Mouse (Mus musculus): ENCODE measurements around the gene Nuak1. TPM values are rescaled to one million over a fixed set of nuclear protein-coding genes. Genes with fewer than 3 reads are reported as not detected.

Nuak1 gene
- polyA plus RNA-seq, 1 experiment from 2014 or later: 3.1 TPM

- Histone ChIP-seq H3K27me3 (no peaks in the 10 kb centered on the region), H3K4me3 (no peak overlapping the region), H3K36me3 (no peaks in the 10 kb centered on the region), H3K4me2 (no peak overlapping the region), H3K4me1 (replicated peaks) (no peaks in the 10 kb centered on the region), H3K9ac (no peak overlapping the region), H3K9me3 (replicated peaks) (no peaks in the 10 kb centered on the region), H3K27ac (no peak overlapping the region)
- WGBS: 73% methylated on average over 5 of the region's 5 CpGs
- no peak for ATAC-seq (replicated peaks; ENCODE audit: insufficient number of reproducible peaks, insufficient read depth, low FRiP score, low read depth)
Measured at GRCm38 (mm10) chr10:84329336-84329735, 111.1 kb downstream of the Nuak1 start.

- ATAC-seq (replicated peaks; ENCODE audit: insufficient number of reproducible peaks, insufficient read depth, low FRiP score, low read depth): no peak
- H3K27ac ChIP-seq: no peak overlapping the region
- no peak overlapping the region for H3K4me2 ChIP-seq
- H3K27me3 ChIP-seq: no peaks in the 10 kb centered on the region
- H3K9me3 ChIP-seq (replicated peaks): no peaks in the 10 kb centered on the region
- WGBS: 64% methylated on average over 6 of the region's 6 CpGs
- H3K36me3 ChIP-seq: no peaks in the 10 kb centered on the region
- H3K4me3 ChIP-seq: no peak overlapping the region
- no peak overlapping the region for H3K9ac ChIP-seq
- H3K4me1 ChIP-seq (replicated peaks): no peaks in the 10 kb centered on the region
Measured at GRCm38 (mm10) chr10:84324018-84324417, 116.4 kb downstream of the Nuak1 start.

Other genes starting within 250 kb of the Nuak1 start
- 75.2 and 94.2 TPM in 2 replicates for gene Ckap4, start 93.5 kb upstream of the Nuak1 start, polyA plus RNA-seq (2015; fragmentation: Nextera tagmentation; extraction: Ambion mirVana)
- gene Tcp11l2, start 136.0 kb upstream of the Nuak1 start, polyA plus RNA-seq (2015; fragmentation: Nextera tagmentation; extraction: Ambion mirVana): 32.9 and 33.3 TPM in 2 replicates
- 8.0 and 8.9 TPM in 2 replicates for gene Polr3b, start 181.7 kb upstream of the Nuak1 start, polyA plus RNA-seq (2015; fragmentation: Nextera tagmentation; extraction: Ambion mirVana)